Mouse (Mus musculus) kidney, adult 2 months (tissue): ENCODE measurements around the gene Ankrd39. TPM values are rescaled to one million over a fixed set of nuclear protein-coding genes. Genes with fewer than 3 reads are reported as not detected.

ENCODE experiments used
- DNase-seq: peaks from one replicate; pipeline ENCODE4 v3.0.0; 2021
- H3K27ac ChIP-seq: fragments of 200-500 bp; 2 replicates; pipeline ENCODE4 v1.5.1; 2012; ENCODE audit warnings: low read depth, low read length, control low read depth, inconsistent platforms; ENCODE audit not compliant: insufficient read depth
- H3K27me3 ChIP-seq: fragments of 200-500 bp; replicated peaks from 2 replicates; pipeline ENCODE4 v1.6.1; 2012; ENCODE audit warnings: mild to moderate bottlenecking, moderate library complexity, low read length, inconsistent platforms; ENCODE audit not compliant: control insufficient read depth, insufficient read depth
- H3K36me3 ChIP-seq: fragments of 200-500 bp; 2 replicates; pipeline ENCODE4 v1.6.1; 2012; ENCODE audit warnings: mild to moderate bottlenecking, moderate library complexity, low read length, inconsistent platforms; ENCODE audit not compliant: control insufficient read depth, insufficient read depth
- H3K4me1 ChIP-seq: fragments of 200-500 bp; 2 replicates; pipeline ENCODE4 v1.6.1; 2011; ENCODE audit warnings: low read length; ENCODE audit not compliant: control insufficient read depth, insufficient read depth
- H3K4me3 ChIP-seq: fragments of 200-500 bp; 2 replicates; pipeline ENCODE4 v1.5.1; 2011; ENCODE audit warnings: mild to moderate bottlenecking, low read depth, low read length, control low read depth; ENCODE audit not compliant: insufficient read depth
- CTCF ChIP-seq: fragments of 200-500 bp; conservative IDR thresholded peaks from 2 replicates; pipeline ENCODE4 v1.5.1; 2011; ENCODE audit warnings: low read depth, mild to moderate bottlenecking, control low read depth, low read length, moderate library complexity, mixed read lengths; ENCODE audit not compliant: insufficient read depth, insufficient read length
- POLR2A ChIP-seq: fragments of 200-500 bp; IDR thresholded peaks from one replicate; pipeline ENCODE4 v1.6.1; 2011; ENCODE audit warnings: low read depth, low read length, control low read depth
- WGBS: fragments of 180-500 bp; shearing (Covaris S2); methylation state at CpG from one replicate; pipeline ENCODE4 v1.1.7; 2018; 5-methylcytosine and 5-hydroxymethylcytosine counted together
- polyA plus RNA-seq: library from polyadenylated mRNA; depleted of rRNA; stranded (reverse); fragments of >200 nt; gene quantifications from 2 replicates; pipeline ENCODE4 v1.2.3, GENCODE M21; 2012

Ankrd39 gene
- polyA plus RNA-seq, 1 experiment = 16.8 TPM

GRCm38 (mm10) chr1:36580384-36581207 is 33.4 kb upstream of the Ankrd39 start:
- peaks cover 15% of the 10 kb centered on the region; the same call in 1 of the 2 replicates for H3K4me1 ChIP-seq
- peak overlapping the region; percentile 43; the same call in 1 of the 2 replicates for H3K27ac ChIP-seq
- no peaks in the 10 kb centered on the region for H3K36me3 ChIP-seq
- no peak for TF ChIP-seq CTCF
- peak; percentile 7 for TF ChIP-seq POLR2A
- WGBS = 8% methylated on average over 17 of the region's 17 CpGs
- no peaks in the 10 kb centered on the region for H3K27me3 ChIP-seq
- H3K4me3 ChIP-seq = peak overlapping the region; percentile 27
- DNase-seq = peak; percentile 38

GRCm38 (mm10) chr1:36579974-36580383 is 32.7 kb upstream of the Ankrd39 start:
- Histone ChIP-seq H3K4me1 (peaks cover 15% of the 10 kb centered on the region; the same call in 1 of the 2 replicates), H3K27ac (no peak overlapping the region), H3K27me3 (no peaks in the 10 kb centered on the region), H3K36me3 (no peaks in the 10 kb centered on the region), H3K4me3 (no peak overlapping the region)
- WGBS = 43% methylated on average over 6 of the region's 6 CpGs
- TF ChIP-seq POLR2A (no peak), CTCF (no peak)
- DNase-seq = no peak

GRCm38 (mm10) chr1:36576991-36577675 is 29.9 kb upstream of the Ankrd39 start:
- WGBS = 71% methylated on average over 6 of the region's 6 CpGs
- DNase-seq = no peak
- Histone ChIP-seq H3K4me1 (peaks cover 17% of the 10 kb centered on the region; the same call in 1 of the 2 replicates), H3K4me3 (no peak overlapping the region), H3K27me3 (no peaks in the 10 kb centered on the region), H3K27ac (no peak overlapping the region), H3K36me3 (no peaks in the 10 kb centered on the region)
- TF ChIP-seq POLR2A (no peak), CTCF (no peak)

- TF ChIP-seq CTCF (no peak), POLR2A (no peak)
These were observed 28.1 kb upstream of the Ankrd39 start for GRCm38 (mm10) chr1:36575347-36575746.

GRCm38 (mm10) chr1:36574196-36574955 is 27.1 kb upstream of the Ankrd39 start:
- WGBS = 76% methylated on average over 5 of the region's 5 CpGs
- Histone ChIP-seq H3K4me3 (no peak overlapping the region), H3K36me3 (no peaks in the 10 kb centered on the region), H3K27me3 (no peaks in the 10 kb centered on the region), H3K27ac (no peak overlapping the region), H3K4me1 (0 out of 2 replicates have a peak, but pooled peaks cover 2% of the 10 kb centered on the region)
- DNase-seq = no peak
- TF ChIP-seq CTCF = no peak
- TF ChIP-seq POLR2A = no peak

More at GRCm38 (mm10) chr1:36575347-36575746, 28.1 kb upstream of the Ankrd39 start:
- Histone ChIP-seq H3K36me3 (no peaks in the 10 kb centered on the region), H3K4me1 (peaks cover 8% of the 10 kb centered on the region; the same call in 1 of the 2 replicates), H3K27me3 (no peaks in the 10 kb centered on the region), H3K4me3 (no peak overlapping the region), H3K27ac (no peak overlapping the region)
- WGBS = 78% methylated on average over 6 of the region's 6 CpGs
- DNase-seq = no peak

- no peak for DNase-seq
- H3K4me1 ChIP-seq = 0 out of 2 replicates have a peak, but pooled peaks cover 2% of the 10 kb centered on the region
- no peaks in the 10 kb centered on the region for H3K36me3 ChIP-seq
- no peak for TF ChIP-seq POLR2A
- no peak for TF ChIP-seq CTCF
- 85% methylated on average over 8 of the region's 8 CpGs for WGBS
- no peak overlapping the region for H3K4me3 ChIP-seq
- H3K27ac ChIP-seq = no peak overlapping the region
- H3K27me3 ChIP-seq = no peaks in the 10 kb centered on the region
These were observed 26.3 kb upstream of the Ankrd39 start for GRCm38 (mm10) chr1:36573524-36573923.
